Mouse (Mus musculus) G1E (cell line): ENCODE results near the gene Gm9944. TPM values are rescaled to one million over a fixed set of nuclear protein-coding genes. Genes with fewer than 3 reads are reported as not detected.

Source experiments
- ATAC-seq: 2 replicates; pipeline ENCODE4 v1.8.0; 2016; ENCODE audit warnings: mild to moderate bottlenecking; ENCODE audit not compliant: insufficient number of reproducible peaks, poor library complexity, low FRiP score, severe bottlenecking; ENCODE audit errors: extremely low read depth
- DNase-seq: peaks from one replicate; pipeline ENCODE4 v3.0.0; 2012; ENCODE audit warnings: low spot score
- H3K27me3 ChIP-seq: 2 replicates; pipeline ENCODE4 v1.6.1; 2012; ENCODE audit warnings: mild to moderate bottlenecking, low read length, inconsistent platforms; ENCODE audit not compliant: insufficient read depth
- H3K36me3 ChIP-seq: replicated peaks from 2 replicates; pipeline ENCODE3; 2012; ENCODE audit warnings: mild to moderate bottlenecking, inconsistent platforms
- H3K4me1 ChIP-seq: 2 replicates; pipeline ENCODE4 v1.6.1; 2012; ENCODE audit warnings: low read depth, low read length, inconsistent platforms, mixed read lengths; ENCODE audit not compliant: insufficient read depth
- H3K4me3 ChIP-seq: 2 replicates; pipeline ENCODE4 v1.5.1; 2012; ENCODE audit warnings: low read depth, mild to moderate bottlenecking, inconsistent platforms, low read length, moderate library complexity, mixed read lengths
- H3K9me3 ChIP-seq: replicated peaks from 2 replicates; pipeline ENCODE4 v1.6.1; 2012; ENCODE audit warnings: inconsistent platforms
- CTCF ChIP-seq: IDR thresholded peaks from 2 replicates; pipeline ENCODE4 v1.5.1; 2012; ENCODE audit warnings: low read depth, low read length, inconsistent platforms, mixed read lengths
- GATA1 ChIP-seq: IDR thresholded peaks from 2 replicates; pipeline ENCODE4 v1.6.1; 2012; ENCODE audit warnings: borderline replicate concordance, low read length, inconsistent platforms, mixed read lengths
- GATA2 ChIP-seq: IDR thresholded peaks from 2 replicates; pipeline ENCODE4 v1.6.1; 2012; ENCODE audit warnings: low read depth, low read length, inconsistent platforms, borderline replicate concordance
- POLR2AphosphoS5 ChIP-seq: IDR thresholded peaks from 2 replicates; pipeline ENCODE4 v1.6.1; 2012; ENCODE audit warnings: low read depth, low read length, inconsistent platforms; ENCODE audit not compliant: insufficient replicate concordance
- TAL1 ChIP-seq: conservative IDR thresholded peaks from 2 replicates; pipeline ENCODE4 v1.6.1; 2012; ENCODE audit warnings: low read depth, low read length, inconsistent platforms, mixed read lengths
- polyA plus RNA-seq: library from polyadenylated mRNA; stranded (reverse); fragments of >175 nt; gene quantifications from 2 replicates; pipeline ENCODE4 v1.2.3, GENCODE M21; 2012
- total RNA-seq, 2 experiments: library from RNA; stranded (forward) in 1 of 2; stranded (reverse) in 1 of 2; fragments of 200-1000 nt in 1 of 2; fragments of >200 nt in 1 of 2; fragmentation: Nextera tagmentation in 1 of 2; gene quantifications; 2 replicates each; pipeline ENCODE4 v1.2.3; 2014 to 2017

Gm9944 gene
- total and polyA plus RNA-seq, 3 experiments: not detected

DNA sequence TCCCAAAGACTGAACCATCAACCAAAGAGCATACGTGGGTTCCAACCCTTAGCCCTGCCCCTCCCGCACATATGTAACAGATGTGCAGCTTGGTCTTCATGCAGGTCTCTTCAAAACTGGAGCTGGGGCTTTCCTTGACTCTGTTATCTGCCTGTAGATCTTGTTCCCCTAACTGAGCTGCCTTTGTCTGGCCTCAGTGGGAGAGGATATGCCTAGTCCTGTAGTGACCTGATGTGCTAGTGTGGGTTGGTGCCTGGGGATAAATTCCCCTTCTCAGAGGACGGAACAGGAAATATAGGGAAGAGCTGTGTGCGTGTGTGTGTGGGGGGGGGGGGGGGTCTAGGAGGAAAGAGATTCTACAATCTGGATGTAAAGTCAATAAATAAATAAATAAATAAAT is 12.0 kb downstream of the Gm9944 start:
- Histone ChIP-seq H3K27me3 (no peaks in the 10 kb centered on the region), H3K36me3 (no peaks in the 10 kb centered on the region), H3K4me3 (no peak overlapping the region), H3K9me3 (peaks cover 35% of the 10 kb centered on the region), H3K4me1 (no peaks in the 10 kb centered on the region)
- no peak for DNase-seq
- ATAC-seq: no peak
- TF ChIP-seq GATA1 (no peak), TAL1 (no peak), POLR2AphosphoS5 (no peak), GATA2 (no peak), CTCF (no peak)

DNA sequence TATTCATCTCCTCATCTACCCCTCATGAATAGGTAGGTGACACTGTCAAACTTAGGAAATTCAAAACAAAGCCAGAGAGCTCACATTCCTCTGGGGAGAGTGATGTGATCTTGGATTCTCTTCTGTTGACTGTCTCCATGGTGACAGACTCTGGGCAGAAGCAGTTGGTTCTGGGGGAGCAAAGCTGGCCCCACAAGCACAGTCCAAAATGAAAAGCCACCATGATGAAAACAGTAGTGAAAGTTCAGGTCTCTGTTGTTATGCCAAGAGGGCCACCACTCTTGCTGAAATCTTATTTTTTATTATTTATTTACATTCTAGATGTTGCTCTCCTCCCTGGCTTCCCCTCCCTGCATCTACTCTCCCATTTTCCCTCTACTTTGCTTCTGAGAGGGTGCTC is 14.4 kb downstream of the Gm9944 start, which contains the start of gene 1700012P22Rik:
Gene 1700012P22Rik (minus strand): TSS at position 101 of the 400 bp plus-strand sequence.
- no peak for TF ChIP-seq GATA2
- no peak for TF ChIP-seq GATA1
- TF ChIP-seq POLR2AphosphoS5: no peak
- no peak for TF ChIP-seq TAL1
- TF ChIP-seq CTCF: no peak
- peaks cover 29% of the 10 kb centered on the region for H3K9me3 ChIP-seq
- no peaks in the 10 kb centered on the region for H3K4me1 ChIP-seq
- H3K4me3 ChIP-seq: no peak within 1 kb of the TSS
- no peaks in the 10 kb centered on the region for H3K27me3 ChIP-seq
- DNase-seq (no peak), ATAC-seq (no peak)
- H3K36me3 ChIP-seq: no peaks in the 10 kb centered on the region

DNA sequence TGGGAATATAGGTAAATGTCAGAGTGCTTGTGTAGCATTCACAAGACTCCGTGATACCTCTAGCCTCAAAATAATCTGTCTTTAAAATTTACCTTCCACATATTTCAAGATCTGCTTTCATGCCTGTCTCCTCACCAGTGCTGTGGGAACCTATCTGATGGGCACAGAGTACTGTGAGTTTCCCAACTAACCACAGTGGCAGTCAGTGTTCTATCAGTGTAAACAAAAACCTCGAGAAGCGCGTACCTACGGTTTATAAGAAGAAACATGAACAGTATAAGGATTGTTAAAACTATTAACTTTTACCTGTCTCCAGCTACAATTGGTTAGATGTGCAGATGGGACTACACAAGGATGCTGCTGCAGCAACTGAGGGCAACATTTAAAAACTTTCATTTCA is 19.9 kb downstream of the Gm9944 start:
- ATAC-seq (no peak), DNase-seq (no peak)
- H3K4me1 ChIP-seq: no peaks in the 10 kb centered on the region
- TF ChIP-seq TAL1 (no peak), GATA1 (no peak), GATA2 (no peak), POLR2AphosphoS5 (no peak), CTCF (no peak)
- no peaks in the 10 kb centered on the region for H3K36me3 ChIP-seq
- no peaks in the 10 kb centered on the region for H3K27me3 ChIP-seq
- H3K4me3 ChIP-seq: no peak overlapping the region
- H3K9me3 ChIP-seq: peaks cover 12% of the 10 kb centered on the region

DNA sequence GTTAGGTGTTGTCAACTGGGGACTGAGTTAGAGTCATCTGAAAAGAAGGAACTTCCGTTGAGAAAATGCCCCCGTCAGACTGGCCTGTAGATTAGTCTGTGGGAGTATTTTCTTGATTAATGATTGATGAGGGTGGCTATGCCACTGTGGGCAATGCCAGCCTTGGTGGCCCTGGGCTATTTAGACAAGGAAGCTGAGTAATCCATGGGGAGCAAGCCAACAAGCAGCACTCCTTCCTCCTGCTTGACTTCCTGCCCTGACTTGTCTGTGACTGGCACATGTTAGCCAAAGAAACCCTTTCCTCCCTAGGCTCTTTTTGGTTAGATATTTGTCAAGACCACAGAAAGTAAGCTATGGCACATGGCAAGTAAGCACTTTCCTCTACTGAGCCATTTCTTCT is 22.4 kb downstream of the Gm9944 start:
- ATAC-seq: no peak
- DNase-seq: no peak
- TF ChIP-seq GATA2: no peak
- no peak for TF ChIP-seq GATA1
- no peak for TF ChIP-seq POLR2AphosphoS5
- no peak for TF ChIP-seq TAL1
- TF ChIP-seq CTCF: no peak
- Histone ChIP-seq H3K36me3 (no peaks in the 10 kb centered on the region), H3K27me3 (no peaks in the 10 kb centered on the region), H3K4me1 (no peaks in the 10 kb centered on the region), H3K4me3 (no peak overlapping the region), H3K9me3 (peaks cover 5% of the 10 kb centered on the region)

DNA sequence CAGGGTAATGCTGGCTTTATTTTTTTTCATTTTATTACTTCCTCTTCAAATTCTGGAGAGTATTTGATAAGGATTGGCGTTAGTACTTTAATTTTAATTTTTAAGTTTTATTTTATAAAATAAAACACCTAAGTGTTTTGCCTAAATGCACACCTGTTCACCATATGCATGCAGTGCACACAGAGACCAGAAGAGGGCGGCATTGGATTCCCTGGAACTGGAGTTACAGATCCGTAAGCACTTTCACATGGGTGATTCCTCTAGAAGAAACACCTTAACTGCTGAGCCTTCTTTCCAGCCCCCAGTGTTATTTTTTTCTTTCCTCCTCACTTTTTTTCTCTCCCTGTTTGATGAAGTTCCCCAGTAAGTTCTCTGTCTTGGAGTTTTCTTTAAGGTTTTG is 24.2 kb downstream of the Gm9944 start:
- Histone ChIP-seq H3K4me3 (no peak overlapping the region), H3K36me3 (no peaks in the 10 kb centered on the region), H3K9me3 (peaks cover 5% of the 10 kb centered on the region), H3K4me1 (no peaks in the 10 kb centered on the region), H3K27me3 (no peaks in the 10 kb centered on the region)
- no peak for ATAC-seq
- DNase-seq: no peak
- TF ChIP-seq GATA2: no peak
- TF ChIP-seq CTCF: no peak
- no peak for TF ChIP-seq TAL1
- no peak for TF ChIP-seq POLR2AphosphoS5

DNA sequence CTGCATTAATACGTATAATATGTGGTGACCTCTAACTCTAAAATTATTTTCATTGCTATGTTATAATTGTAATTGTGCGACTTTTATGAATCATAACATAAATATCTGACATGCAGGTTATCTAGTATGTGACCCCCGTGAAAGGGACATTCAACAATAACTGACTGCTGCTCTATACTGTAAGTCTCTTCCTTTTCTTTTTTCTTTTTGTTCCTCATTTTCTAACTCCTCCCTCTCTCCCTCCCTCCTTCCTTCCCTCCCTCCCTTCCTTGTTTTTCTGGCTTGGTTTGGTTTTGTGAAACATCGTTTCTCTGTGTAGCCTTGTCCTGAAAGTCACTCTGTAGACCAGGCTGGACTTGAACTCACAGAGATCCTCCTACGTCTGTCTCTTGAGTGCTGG is 28.5 kb downstream of the Gm9944 start:
- H3K9me3 ChIP-seq: peaks cover 16% of the 10 kb centered on the region
- DNase-seq (no peak), ATAC-seq (no peak)
- H3K27me3 ChIP-seq: no peaks in the 10 kb centered on the region
- TF ChIP-seq TAL1 (no peak), GATA1 (no peak), GATA2 (no peak), POLR2AphosphoS5 (no peak), CTCF (no peak)
- H3K4me1 ChIP-seq: no peaks in the 10 kb centered on the region
- no peak overlapping the region for H3K4me3 ChIP-seq
- no peaks in the 10 kb centered on the region for H3K36me3 ChIP-seq

DNA sequence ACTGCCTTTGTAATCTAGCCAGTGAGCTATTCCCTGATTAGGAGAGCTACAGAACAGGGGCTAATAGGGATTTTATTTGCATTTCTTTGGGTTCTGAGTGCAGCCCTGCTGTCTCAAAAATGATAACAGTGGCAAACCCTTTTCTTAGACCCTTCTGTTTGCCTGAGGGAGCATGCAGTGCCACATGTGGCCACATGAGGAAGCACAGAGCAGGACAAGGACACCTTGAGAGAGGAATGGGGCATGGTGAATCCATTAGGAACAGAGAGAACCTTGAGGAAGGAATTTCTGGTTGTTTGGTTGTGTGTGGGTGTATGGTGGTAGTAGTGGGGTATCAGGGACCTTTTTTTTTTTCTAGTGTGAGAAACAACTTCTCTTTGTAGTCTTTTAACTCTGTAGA is 32.5 kb downstream of the Gm9944 start:
- TF ChIP-seq CTCF: no peak
- TF ChIP-seq GATA1: no peak
- TF ChIP-seq TAL1: no peak
- TF ChIP-seq GATA2: no peak
- TF ChIP-seq POLR2AphosphoS5: no peak
- no peaks in the 10 kb centered on the region for H3K27me3 ChIP-seq
- H3K4me3 ChIP-seq: no peak overlapping the region
- no peaks in the 10 kb centered on the region for H3K36me3 ChIP-seq
- peaks cover 41% of the 10 kb centered on the region for H3K9me3 ChIP-seq
- DNase-seq: no peak
- no peaks in the 10 kb centered on the region for H3K4me1 ChIP-seq
- ATAC-seq: no peak
